Mouse (Mus musculus): Measurements from ENCODE around the gene Errfi1.

DNA sequence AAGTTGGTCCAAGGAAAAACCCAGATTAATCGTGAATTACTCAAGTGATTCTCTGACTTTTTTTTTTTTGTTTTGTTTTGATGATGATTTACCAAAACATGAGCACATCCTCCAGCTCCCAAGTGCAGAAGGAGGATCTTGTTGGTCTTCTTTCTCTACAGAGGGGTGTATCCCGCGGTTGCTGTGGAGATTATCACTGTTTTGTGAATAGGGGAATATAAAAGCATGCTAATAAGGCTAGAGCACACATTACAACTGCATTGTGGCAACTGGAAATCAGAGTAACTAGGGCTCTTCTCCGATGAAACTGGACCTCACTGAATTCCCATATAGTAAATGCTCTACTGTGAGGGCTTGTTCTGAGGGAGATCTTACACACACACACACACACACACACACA is 1.2 kb upstream of the Errfi1 start:
- TF ChIP-seq CTCF (IDR thresholded peaks at IDR 0.05; ENCODE audit: insufficient read depth, low read depth, low read length) (no peak), POLR2A (IDR thresholded peaks at IDR 0.05; ENCODE audit: insufficient read depth, low read depth, low read length) (no peak)
